Mouse (Mus musculus) bone marrow macrophage, adult 2 months (primary cell): ENCODE measurements around the gene Klk1b21. TPM values are rescaled to one million over a fixed set of nuclear protein-coding genes. Genes with fewer than 3 reads are reported as not detected.
"Not testable (repeated sequence)": the region's sequence is repeated elsewhere in the genome, so short reads cannot be mapped to it uniquely, and the experiment has no call there.

Source experiments
- H3K27ac ChIP-seq: 2 replicates; pipeline ENCODE4 v1.5.1; 2012; ENCODE audit warnings: low read depth, low read length; ENCODE audit not compliant: insufficient read depth
- H3K4me1 ChIP-seq: 2 replicates; pipeline ENCODE4 v1.6.1; 2012; ENCODE audit warnings: low read length; ENCODE audit not compliant: control insufficient read depth, insufficient read depth
- H3K4me3 ChIP-seq: 2 replicates; pipeline ENCODE4 v1.5.1; 2012; ENCODE audit warnings: mild to moderate bottlenecking, low read length, moderate library complexity; ENCODE audit not compliant: insufficient read depth
- CTCF ChIP-seq: IDR thresholded peaks from 2 replicates; pipeline ENCODE4 v1.5.1; 2012; ENCODE audit warnings: low read depth, mild to moderate bottlenecking, low read length, moderate library complexity
- POLR2A ChIP-seq: IDR thresholded peaks from 2 replicates; pipeline ENCODE4 v1.6.1; 2012; ENCODE audit warnings: mild to moderate bottlenecking, low read depth, low read length, borderline replicate concordance
- polyA plus RNA-seq: library from polyadenylated mRNA; stranded (reverse); fragments of >200 nt; gene quantifications from 2 replicates; pipeline ENCODE4 v1.2.4, GENCODE M21; 2012; ENCODE audit not compliant: missing spikeins, insufficient read depth, insufficient read length

Gene Klk1b21
- not detected in 2 replicates for polyA plus RNA-seq

DNA sequence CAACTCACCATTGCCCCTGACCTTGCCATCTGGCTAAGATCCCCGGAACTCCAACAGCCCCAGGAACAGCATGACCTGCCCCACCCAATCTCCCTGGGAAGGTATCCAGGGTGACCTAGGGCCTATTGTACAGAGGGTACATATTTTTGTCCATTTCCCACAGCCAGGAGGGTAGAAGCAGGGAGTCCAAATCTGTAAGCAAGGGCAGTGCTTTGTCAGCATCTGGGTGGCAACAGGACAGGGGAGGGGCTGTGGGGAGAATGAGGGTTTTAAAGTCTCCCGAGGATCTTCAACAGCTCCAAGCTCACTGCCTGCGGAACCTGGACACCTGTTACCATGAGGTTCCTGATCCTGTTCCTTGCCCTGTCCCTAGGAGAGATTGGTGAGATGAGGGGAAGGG is at the start of gene Klk1b21:
Klk1b21 (plus strand) TSS at position 301 of the 400 bp plus-strand sequence.
- not testable (repeated sequence) for H3K4me3 ChIP-seq, H3K4me1 ChIP-seq, H3K27ac ChIP-seq

DNA sequence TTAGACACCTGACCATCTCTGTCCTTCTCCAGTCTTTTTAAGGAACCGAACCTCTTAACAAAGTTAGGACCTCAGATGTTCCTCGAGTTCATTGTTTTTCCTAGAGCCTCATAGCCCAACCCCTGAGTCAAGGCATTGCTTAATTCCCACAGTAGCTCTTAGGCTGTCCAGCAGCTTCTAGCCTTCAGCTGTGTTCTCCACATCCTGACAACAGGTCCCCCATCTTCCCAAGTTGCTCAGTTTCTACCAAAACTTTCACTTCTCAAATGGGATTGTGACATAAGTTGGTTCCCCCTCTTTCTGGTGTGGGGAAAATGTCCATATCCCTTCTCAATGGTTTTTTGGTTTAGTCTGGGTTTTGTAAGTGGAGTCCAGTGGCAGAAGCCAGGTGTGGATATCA is 30.0 kb upstream of the Klk1b21 start:
- no peak for TF ChIP-seq CTCF
- no peak for TF ChIP-seq POLR2A
- H3K4me3 ChIP-seq, result no peak overlapping the region
- H3K27ac ChIP-seq, result no peak overlapping the region
- H3K4me1 ChIP-seq, result no peaks in the 10 kb centered on the region

DNA sequence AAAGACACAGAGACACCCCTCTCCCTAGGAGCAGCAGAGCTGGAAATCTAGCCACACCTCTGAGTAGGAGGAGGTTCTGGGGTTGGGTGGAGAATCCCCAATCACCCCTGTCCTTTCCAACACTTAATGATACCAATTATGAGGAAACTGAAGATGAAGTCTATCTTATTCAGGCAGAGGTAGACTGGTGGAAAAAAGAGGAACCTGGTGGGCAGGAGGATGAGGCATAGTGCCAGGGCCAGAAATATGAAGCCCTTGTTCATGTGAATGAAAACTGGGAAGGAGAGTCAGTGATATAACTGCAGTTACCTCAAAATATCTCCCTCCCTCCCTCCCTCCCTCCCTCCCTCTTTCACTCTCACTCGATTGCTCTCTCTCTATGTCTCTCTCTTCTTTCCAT is 24.4 kb upstream of the Klk1b21 start:
- TF ChIP-seq CTCF, result no peak
- TF ChIP-seq POLR2A, result no peak
- Histone ChIP-seq H3K27ac (no peak overlapping the region), H3K4me1 (no peaks in the 10 kb centered on the region), H3K4me3 (no peak overlapping the region)

DNA sequence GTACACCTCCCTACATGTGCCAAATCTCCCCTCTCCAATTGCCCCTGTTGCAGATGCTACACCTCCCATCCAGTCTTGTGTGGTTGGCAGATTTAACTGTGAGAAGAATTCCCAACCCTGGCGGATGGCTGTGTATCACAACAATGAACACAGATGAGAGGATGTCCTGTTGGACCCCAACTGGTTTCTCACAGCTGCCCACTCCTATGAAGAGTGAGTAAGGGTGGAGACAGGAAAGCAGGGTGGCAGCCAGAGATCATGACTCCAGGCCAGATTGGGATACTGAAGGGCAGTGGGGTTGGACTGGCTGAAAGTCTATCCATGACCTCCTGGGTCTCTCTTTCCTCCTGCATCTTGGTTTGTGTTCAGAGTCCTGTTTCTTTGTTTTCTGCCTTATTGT is 6.0 kb upstream of the Klk1b21 start:
- Histone ChIP-seq H3K4me3 (no peak overlapping the region), H3K4me1 (no peaks in the 10 kb centered on the region), H3K27ac (no peak overlapping the region)
- TF ChIP-seq CTCF (no peak), POLR2A (no peak)

DNA sequence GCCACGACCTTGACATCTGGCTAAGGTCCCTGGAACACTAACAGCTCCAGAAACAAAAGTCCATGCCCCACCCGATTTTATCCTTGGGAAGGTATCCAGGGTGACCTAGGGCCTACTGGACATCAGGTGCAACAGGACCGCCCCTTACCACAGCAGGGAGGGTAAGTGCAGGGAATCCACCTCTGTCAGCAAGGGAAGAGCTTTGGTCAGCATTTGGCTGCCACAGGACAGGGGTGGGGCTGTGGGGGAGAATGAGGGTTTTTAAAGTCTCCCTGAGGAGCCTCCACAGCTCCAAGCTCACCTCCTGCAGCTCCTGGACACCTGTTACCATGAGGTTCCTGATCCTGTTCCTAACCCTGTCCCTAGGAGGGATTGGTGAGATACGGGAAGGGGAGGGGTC is 10.2 kb downstream of the Klk1b21 start, which contains the start of gene Klk1b22:
Klk1b22 (plus strand) TSS at position 301 of the 400 bp plus-strand sequence.
- Histone ChIP-seq H3K27ac (no peak within 1 kb of the TSS), H3K4me1 (no peaks in the 10 kb centered on the region), H3K4me3 (no peak within 1 kb of the TSS)
- TF ChIP-seq CTCF (no peak), POLR2A (no peak)

DNA sequence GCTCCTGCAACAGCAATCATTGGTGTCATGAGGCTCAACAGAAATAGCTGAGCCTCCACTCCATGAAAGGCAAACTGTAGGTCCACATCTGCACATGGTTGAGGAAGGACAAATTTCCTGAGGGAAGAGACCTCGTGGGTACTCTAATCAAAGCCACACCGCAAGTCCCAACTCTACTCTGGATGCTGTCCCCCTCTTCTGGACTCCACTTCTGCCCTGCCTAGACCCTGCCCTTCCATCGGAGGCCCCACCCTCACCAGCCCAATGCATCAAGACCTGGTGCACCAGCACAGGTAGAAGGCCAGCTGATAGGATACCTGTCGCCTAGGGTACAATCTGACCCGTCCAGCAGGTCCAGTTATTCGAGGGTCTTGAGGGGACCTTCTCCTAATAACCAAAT is 21.3 kb downstream of the Klk1b21 start:
- Histone ChIP-seq H3K27ac (no peak overlapping the region), H3K4me3 (no peak overlapping the region), H3K4me1 (no peaks in the 10 kb centered on the region)
- TF ChIP-seq POLR2A (no peak), CTCF (no peak)

DNA sequence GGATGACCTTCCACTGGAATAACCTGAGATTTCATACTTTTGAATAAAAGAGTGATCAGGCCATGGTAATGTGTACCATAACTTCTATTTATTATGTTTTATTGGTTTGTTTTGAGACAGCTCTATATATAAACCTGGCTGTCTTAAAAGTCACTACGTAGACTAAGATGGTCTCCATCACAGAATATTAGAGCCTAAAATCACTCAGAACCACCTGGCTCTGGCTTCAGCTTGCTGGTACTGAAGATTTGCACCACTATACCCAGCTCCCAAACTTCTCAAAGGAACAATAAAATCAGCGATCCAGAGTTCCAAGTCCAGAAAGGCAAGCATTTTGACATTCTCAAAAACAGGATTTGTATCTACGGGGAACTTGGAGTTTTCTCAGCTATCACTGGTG is 34.3 kb downstream of the Klk1b21 start, which contains the start of gene Klk1b16:
Klk1b16 (plus strand) TSS at position 301 of the 400 bp plus-strand sequence.
- no peak within 1 kb of the TSS for H3K4me3 ChIP-seq
- peaks cover 5% of the 10 kb centered on the region for H3K4me1 ChIP-seq
- H3K27ac ChIP-seq, result no peak within 1 kb of the TSS
- TF ChIP-seq POLR2A, result no peak
- TF ChIP-seq CTCF, result no peak

Other genes starting within 250 kb of the Klk1b21 start
- not detected in 2 replicates for gene Klk4, start 221.2 kb upstream of the Klk1b21 start, polyA plus RNA-seq
- not detected in 2 replicates for gene Klk15, start 168.6 kb upstream of the Klk1b21 start, polyA plus RNA-seq
- gene Klk1b8, start 151.7 kb upstream of the Klk1b21 start, polyA plus RNA-seq, result not detected in 2 replicates
- gene Klk1b1, start 135.6 kb upstream of the Klk1b21 start, polyA plus RNA-seq, result not detected in 2 replicates
- gene Klk1b9, start 126.3 kb upstream of the Klk1b21 start, polyA plus RNA-seq, result not detected in 2 replicates
- 1.4 and 2.8 TPM in 2 replicates for gene Klk1b11, start 106.5 kb upstream of the Klk1b21 start, polyA plus RNA-seq
- gene Klk1b26, start 90.2 kb upstream of the Klk1b21 start, polyA plus RNA-seq, result not detected in 2 replicates
- gene Klk1b27, start 50.0 kb upstream of the Klk1b21 start, polyA plus RNA-seq, result not detected in 2 replicates
- gene Klk1b22, start 10.3 kb downstream of the Klk1b21 start, polyA plus RNA-seq, result not detected in 2 replicates
- gene Klk1b16, start 34.4 kb downstream of the Klk1b21 start, polyA plus RNA-seq, result not detected in 2 replicates
- gene Klk1b24, start 85.9 kb downstream of the Klk1b21 start, polyA plus RNA-seq, result not detected in 2 replicates
- not detected in 2 replicates for gene Klk1b3, start 95.9 kb downstream of the Klk1b21 start, polyA plus RNA-seq
- not detected in 2 replicates for gene Klk1b4, start 105.1 kb downstream of the Klk1b21 start, polyA plus RNA-seq
- gene Klk1b5, start 113.6 kb downstream of the Klk1b21 start, polyA plus RNA-seq, result not detected in 2 replicates
- gene Klk1, start 123.0 kb downstream of the Klk1b21 start, polyA plus RNA-seq, result not detected in 2 replicates
- not detected in 2 replicates for gene Gm36864, start 133.8 kb downstream of the Klk1b21 start, polyA plus RNA-seq
- 1.0 and 1.6 TPM in 2 replicates for gene 1700028J19Rik, start 144.4 kb downstream of the Klk1b21 start, polyA plus RNA-seq
- gene 2410002F23Rik, start 144.4 kb downstream of the Klk1b21 start, polyA plus RNA-seq, result 18.4 and 21.7 TPM in 2 replicates
- gene Acp4, start 155.1 kb downstream of the Klk1b21 start, polyA plus RNA-seq, result not detected in 2 replicates
- gene Gm15517, start 159.1 kb downstream of the Klk1b21 start, polyA plus RNA-seq, result not detected in 2 replicates
- gene Clec11a, start 204.6 kb downstream of the Klk1b21 start, polyA plus RNA-seq, result 0.19 TPM in 1 of 2 replicates, not detected in the other
- gene Shank1, start 207.9 kb downstream of the Klk1b21 start, polyA plus RNA-seq, result not detected in 2 replicates